Mouse (Mus musculus) stomach, embryonic 15.5 days (tissue): ENCODE measurements around the gene Trim50. TPM values are rescaled to one million over a fixed set of nuclear protein-coding genes. Genes with fewer than 3 reads are reported as not detected.

Experiments
- ATAC-seq: fragments of 200-750 bp; cut with Nextera tagmentation; 2 replicates; pipeline ENCODE4 v1.8.0; 2017; ENCODE audit warnings: low read depth, moderate number of reproducible peaks, moderate TSS enrichment; ENCODE audit not compliant: insufficient read depth, low FRiP score
- H3K27ac ChIP-seq: fragments of 300-500 bp; sonication (generic); 2 replicates; pipeline ENCODE4 v1.5.1; 2015; ENCODE audit warnings: mild to moderate bottlenecking, inconsistent platforms
- H3K27me3 ChIP-seq: fragments of 300-500 bp; sonication (generic); replicated peaks from 2 replicates; pipeline ENCODE4 v1.6.1; 2015; ENCODE audit warnings: inconsistent platforms
- H3K36me3 ChIP-seq: fragments of 300-500 bp; sonication (generic); 2 replicates; pipeline ENCODE4 v1.6.1; 2015; ENCODE audit warnings: inconsistent platforms
- H3K4me1 ChIP-seq: fragments of 300-500 bp; sonication (generic); 2 replicates; pipeline ENCODE4 v1.6.1; 2015; ENCODE audit warnings: inconsistent platforms
- H3K4me2 ChIP-seq: fragments of 300-500 bp; sonication (generic); 2 replicates; pipeline ENCODE4 v1.6.1; 2015; ENCODE audit warnings: mild to moderate bottlenecking, inconsistent platforms
- H3K4me3 ChIP-seq: fragments of 300-500 bp; sonication (generic); replicated peaks from 2 replicates; pipeline ENCODE4 v1.5.1; 2015; ENCODE audit warnings: inconsistent platforms
- H3K9ac ChIP-seq: fragments of 300-500 bp; sonication (generic); 2 replicates; pipeline ENCODE4 v1.6.1; 2015; ENCODE audit warnings: inconsistent platforms
- H3K9me3 ChIP-seq: fragments of 300-500 bp; sonication (generic); 2 replicates; pipeline ENCODE4 v1.6.1; 2016; ENCODE audit warnings: inconsistent platforms
- WGBS: fragments of 180-500 bp; shearing (Covaris S2); methylation state at CpG from one replicate; pipeline ENCODE4 v1.1.7; 2015; 5-methylcytosine and 5-hydroxymethylcytosine counted together
- polyA plus RNA-seq: library from polyadenylated mRNA; unstranded; fragments of >200 nt; fragmentation: Nextera tagmentation; extraction: Ambion mirVana; gene quantifications from 2 replicates; pipeline ENCODE4 v1.2.1, GENCODE M21; 2015

The Trim50 gene
- polyA plus RNA-seq, 1 experiment from 2014 or later = 0.37 TPM

- Histone ChIP-seq H3K9me3 (no peaks in the 10 kb centered on the region), H3K9ac (peak within 1 kb of the TSS; percentile 94), H3K36me3 (peaks cover 25% of the 10 kb centered on the region), H3K27ac (peak within 1 kb of the TSS; percentile 88), H3K4me2 (peak within 1 kb of the TSS; percentile 79), H3K4me3 (peak within 1 kb of the TSS; percentile 95), H3K4me1 (peaks cover 12% of the 10 kb centered on the region), H3K27me3 (no peaks in the 10 kb centered on the region)
- WGBS = under 1% methylated on average over 64 of the region's 64 CpGs
- ATAC-seq = peak; percentile 65
Observed at GRCm38 (mm10) chr5:135369787-135370654, 16.9 kb downstream of the Trim50 start, which contains the start of gene Nsun5. Gene Nsun5, plus strand, starts transcription at chr5:135369953.

- Histone ChIP-seq H3K4me3 (no peak overlapping the region), H3K27me3 (no peaks in the 10 kb centered on the region), H3K9me3 (no peaks in the 10 kb centered on the region), H3K36me3 (peaks cover 37% of the 10 kb centered on the region), H3K4me1 (peaks cover 12% of the 10 kb centered on the region), H3K9ac (no peak overlapping the region), H3K27ac (no peak overlapping the region), H3K4me2 (no peak overlapping the region)
- WGBS = 95% methylated on average over 13 of the region's 13 CpGs
- ATAC-seq = no peak
Observed at GRCm38 (mm10) chr5:135371195-135371594, 18.1 kb downstream of the Trim50 start.

GRCm38 (mm10) chr5:135373601-135374000 lies 20.5 kb downstream of the Trim50 start:
- H3K4me2 ChIP-seq = no peak overlapping the region
- H3K4me1 ChIP-seq = peaks cover 12% of the 10 kb centered on the region
- no peak overlapping the region for H3K9ac ChIP-seq
- ATAC-seq = no peak
- H3K27ac ChIP-seq = no peak overlapping the region
- H3K36me3 ChIP-seq = peaks cover 50% of the 10 kb centered on the region
- no peaks in the 10 kb centered on the region for H3K27me3 ChIP-seq
- 92% methylated on average over 5 of the region's 5 CpGs for WGBS
- no peak overlapping the region for H3K4me3 ChIP-seq
- no peaks in the 10 kb centered on the region for H3K9me3 ChIP-seq

GRCm38 (mm10) chr5:135375167-135375566 lies 22.1 kb downstream of the Trim50 start:
- H3K27ac ChIP-seq = no peak overlapping the region
- no peak for ATAC-seq
- WGBS = 71% methylated on average over 8 of the region's 8 CpGs

GRCm38 (mm10) chr5:135376341-135376740 lies 23.2 kb downstream of the Trim50 start:
- no peak overlapping the region for H3K9ac ChIP-seq
- no peak overlapping the region for H3K4me2 ChIP-seq
- no peak for ATAC-seq
- H3K27me3 ChIP-seq = no peaks in the 10 kb centered on the region
- no peak overlapping the region for H3K27ac ChIP-seq
- H3K4me3 ChIP-seq = no peak overlapping the region
- peaks cover 73% of the 10 kb centered on the region for H3K36me3 ChIP-seq
- H3K9me3 ChIP-seq = no peaks in the 10 kb centered on the region
- no peaks in the 10 kb centered on the region for H3K4me1 ChIP-seq
- WGBS = 61% methylated on average over 2 of the region's 2 CpGs

More at GRCm38 (mm10) chr5:135375167-135375566, 22.1 kb downstream of the Trim50 start:
- peaks cover 7% of the 10 kb centered on the region for H3K4me1 ChIP-seq
- H3K9me3 ChIP-seq = no peaks in the 10 kb centered on the region
- H3K36me3 ChIP-seq = peaks cover 62% of the 10 kb centered on the region
- no peak overlapping the region for H3K9ac ChIP-seq
- no peaks in the 10 kb centered on the region for H3K27me3 ChIP-seq
- H3K4me2 ChIP-seq = no peak overlapping the region
- H3K4me3 ChIP-seq = no peak overlapping the region

GRCm38 (mm10) chr5:135380681-135381080 lies 27.6 kb downstream of the Trim50 start:
- H3K27me3 ChIP-seq = no peaks in the 10 kb centered on the region
- no peak overlapping the region for H3K4me3 ChIP-seq
- H3K4me1 ChIP-seq = no peaks in the 10 kb centered on the region
- no peak overlapping the region for H3K4me2 ChIP-seq
- H3K9ac ChIP-seq = no peak overlapping the region
- no peak for ATAC-seq
- H3K9me3 ChIP-seq = no peaks in the 10 kb centered on the region
- no peak overlapping the region for H3K27ac ChIP-seq
- 96% methylated on average over 4 of the region's 4 CpGs for WGBS
- H3K36me3 ChIP-seq = peaks cover 81% of the 10 kb centered on the region

GRCm38 (mm10) chr5:135381356-135381925 lies 28.3 kb downstream of the Trim50 start:
- Histone ChIP-seq H3K4me3 (no peak overlapping the region), H3K36me3 (peaks cover 76% of the 10 kb centered on the region), H3K27me3 (no peaks in the 10 kb centered on the region), H3K4me1 (no peaks in the 10 kb centered on the region), H3K9ac (no peak overlapping the region), H3K9me3 (no peaks in the 10 kb centered on the region), H3K4me2 (no peak overlapping the region), H3K27ac (no peak overlapping the region)
- WGBS = 94% methylated on average over 10 of the region's 10 CpGs
- no peak for ATAC-seq

GRCm38 (mm10) chr5:135382746-135383145 lies 29.7 kb downstream of the Trim50 start:
- no peak overlapping the region for H3K9ac ChIP-seq
- 86% methylated on average over 7 of the region's 7 CpGs for WGBS
- H3K36me3 ChIP-seq = peaks cover 84% of the 10 kb centered on the region
- H3K9me3 ChIP-seq = no peaks in the 10 kb centered on the region
- no peak overlapping the region for H3K27ac ChIP-seq
- H3K27me3 ChIP-seq = no peaks in the 10 kb centered on the region
- no peak for ATAC-seq
- no peaks in the 10 kb centered on the region for H3K4me1 ChIP-seq
- H3K4me2 ChIP-seq = no peak overlapping the region
- no peak overlapping the region for H3K4me3 ChIP-seq

GRCm38 (mm10) chr5:135383771-135384170 lies 30.7 kb downstream of the Trim50 start:
- H3K4me3 ChIP-seq = no peak overlapping the region
- H3K4me2 ChIP-seq = no peak overlapping the region
- H3K27ac ChIP-seq = no peak overlapping the region
- WGBS = 83% methylated on average over 10 of the region's 10 CpGs
- H3K9ac ChIP-seq = no peak overlapping the region
- ATAC-seq = no peak
- no peaks in the 10 kb centered on the region for H3K9me3 ChIP-seq
- H3K36me3 ChIP-seq = peaks cover 84% of the 10 kb centered on the region
- H3K27me3 ChIP-seq = no peaks in the 10 kb centered on the region
- H3K4me1 ChIP-seq = no peaks in the 10 kb centered on the region

- under 1% methylated on average over 90 of the region's 110 CpGs for WGBS
- peak; percentile 89 for ATAC-seq
- no peaks in the 10 kb centered on the region for H3K9me3 ChIP-seq
- H3K27me3 ChIP-seq = no peaks in the 10 kb centered on the region
- H3K36me3 ChIP-seq = peaks cover 18% of the 10 kb centered on the region
- H3K4me1 ChIP-seq = peaks cover 12% of the 10 kb centered on the region; the same call in 1 of the 2 replicates
- H3K4me2 ChIP-seq = peak within 1 kb of the TSS; percentile 59
- H3K27ac ChIP-seq = peak within 1 kb of the TSS; percentile 92
- peak within 1 kb of the TSS; percentile 100 for H3K9ac ChIP-seq
- peak within 1 kb of the TSS; percentile 96 for H3K4me3 ChIP-seq
Observed at GRCm38 (mm10) chr5:135394004-135394823, 41.1 kb downstream of the Trim50 start, which contains the start of gene Pom121. Gene Pom121, minus strand, starts transcription at chr5:135394546.

GRCm38 (mm10) chr5:135395826-135396225 lies 42.7 kb downstream of the Trim50 start:
- 47% methylated on average over 5 of the region's 5 CpGs for WGBS
- no peak overlapping the region for H3K9ac ChIP-seq
- ATAC-seq = no peak
- no peak overlapping the region for H3K4me3 ChIP-seq
- H3K4me1 ChIP-seq = peaks cover 12% of the 10 kb centered on the region; the same call in 1 of the 2 replicates
- no peaks in the 10 kb centered on the region for H3K27me3 ChIP-seq
- H3K4me2 ChIP-seq = no peak overlapping the region
- H3K36me3 ChIP-seq = peaks cover 9% of the 10 kb centered on the region
- no peak overlapping the region for H3K27ac ChIP-seq
- H3K9me3 ChIP-seq = no peaks in the 10 kb centered on the region
